Mouse (Mus musculus): ENCODE results near the gene Megf6.

Megf6 gene

DNA sequence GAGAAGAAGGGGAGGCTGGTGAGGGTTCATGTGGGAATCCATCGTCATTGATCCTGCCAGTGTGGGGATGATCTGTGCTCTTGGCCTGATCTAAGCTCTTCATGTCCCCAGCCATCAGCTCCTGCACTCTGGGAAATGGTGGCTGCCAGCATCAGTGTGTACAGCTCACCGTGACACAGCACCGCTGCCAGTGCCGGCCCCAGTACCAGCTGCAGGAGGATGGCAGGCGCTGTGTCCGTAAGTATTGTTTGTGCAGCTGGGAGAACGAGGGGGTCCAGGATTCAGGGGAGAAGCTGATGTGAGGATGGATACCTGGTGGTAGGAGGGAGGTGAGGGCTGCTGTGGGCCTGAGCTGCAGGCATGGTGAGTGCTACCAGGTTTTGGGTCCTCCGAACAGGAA, 78.8 kb downstream of the Megf6 start:
- no peak for DNase-seq (ENCODE audit: low spot score in 2 of 2)

DNA sequence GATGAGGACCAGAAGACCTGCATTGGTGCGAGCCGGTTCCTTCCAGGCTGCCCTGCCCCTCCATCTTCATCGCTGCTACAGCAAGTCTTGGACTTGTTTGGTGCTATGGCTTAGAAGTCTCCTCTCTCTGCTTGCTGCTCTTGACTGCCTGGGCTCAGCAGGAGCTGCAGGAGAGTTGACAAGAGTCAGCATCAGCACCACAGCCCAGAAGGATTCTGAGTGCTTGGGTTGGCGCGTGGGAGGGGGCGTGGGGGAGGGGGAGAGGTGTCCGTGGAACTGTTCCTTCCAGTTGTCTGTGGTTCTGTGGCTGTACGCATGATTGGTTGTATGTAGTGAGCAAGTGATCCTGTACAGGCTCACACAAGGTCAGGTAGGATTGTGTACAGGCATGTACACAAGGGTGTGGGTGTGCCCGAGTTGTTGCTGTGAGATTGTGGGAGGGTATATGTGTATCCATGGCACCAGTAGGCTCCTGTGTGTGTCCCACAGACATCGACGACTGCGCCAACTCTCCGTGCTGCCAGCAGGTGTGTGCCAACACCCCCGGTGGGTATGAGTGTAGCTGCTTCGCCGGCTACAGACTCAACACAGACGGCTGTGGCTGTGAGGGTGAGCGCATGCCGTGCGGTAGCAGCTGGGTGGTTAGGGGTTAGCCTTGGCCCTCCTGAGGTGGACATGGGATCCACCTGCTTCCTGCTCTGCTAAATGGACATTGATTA, 82.2 kb downstream of the Megf6 start:
- no peak for DNase-seq (ENCODE audit: low spot score in 2 of 2)

DNA sequence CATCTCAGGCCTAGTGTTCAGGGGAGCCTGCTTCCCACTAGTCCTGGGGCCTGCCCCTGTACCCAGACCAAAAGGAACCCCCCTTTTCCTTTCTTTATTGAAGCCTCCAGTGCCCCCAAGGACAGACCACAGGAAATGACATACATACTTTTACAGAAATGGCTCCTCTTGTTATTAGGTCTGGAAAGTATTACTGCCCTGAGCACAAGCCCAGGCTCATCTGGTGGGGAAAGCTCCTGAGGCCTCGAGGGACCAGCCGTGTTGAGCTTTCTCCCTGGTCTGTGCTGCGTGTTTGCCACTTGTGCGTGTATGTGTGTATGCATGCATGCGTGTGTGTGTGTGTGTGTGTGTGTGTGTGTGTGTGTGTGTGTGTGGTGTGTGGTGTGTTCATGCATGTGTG, 90.2 kb downstream of the Megf6 start:
- no peak for DNase-seq (ENCODE audit: low spot score in 2 of 2)

DNA sequence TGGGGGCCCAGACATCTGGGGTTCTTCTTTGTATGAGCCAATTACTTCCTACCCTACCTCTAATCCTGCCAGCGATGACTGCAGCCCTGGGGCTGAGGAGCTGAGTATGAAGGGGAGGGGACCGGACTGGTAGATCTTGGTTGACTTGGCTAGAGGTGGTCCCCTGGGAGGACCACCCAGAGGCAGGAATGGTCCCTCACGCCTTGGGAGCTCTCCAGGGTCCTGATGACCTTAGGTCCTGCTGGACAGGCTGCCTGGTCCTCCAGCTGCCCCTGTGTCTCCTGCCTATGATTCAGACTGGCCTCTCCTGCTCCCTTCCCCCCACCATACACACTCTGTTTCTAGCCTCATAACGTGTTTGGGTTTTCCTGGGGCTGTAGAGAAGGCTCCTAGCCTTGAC, 91.5 kb downstream of the Megf6 start:
- DNase-seq (ENCODE audit: low spot score in 2 of 2) = no peak

DNA sequence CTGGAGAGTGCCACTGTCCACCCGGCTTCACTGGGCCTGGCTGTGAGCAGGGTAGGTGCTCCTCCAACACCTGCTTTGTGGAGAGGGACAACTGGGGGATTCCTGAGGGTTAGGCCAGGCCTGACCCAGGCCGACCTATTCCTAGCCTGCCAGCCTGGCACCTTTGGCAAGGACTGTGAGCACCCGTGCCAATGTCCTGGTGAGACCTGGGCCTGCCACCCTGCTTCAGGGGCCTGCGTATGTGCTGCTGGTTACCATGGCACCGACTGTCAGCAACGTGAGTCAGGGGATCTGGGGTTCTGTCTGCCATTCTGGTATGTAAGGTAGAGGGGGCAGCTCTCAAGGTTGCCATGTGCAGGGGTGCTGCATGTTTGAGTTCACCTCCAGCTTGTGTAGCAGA, 97.0 kb downstream of the Megf6 start:
- no peak for DNase-seq (ENCODE audit: low spot score in 2 of 2)

DNA sequence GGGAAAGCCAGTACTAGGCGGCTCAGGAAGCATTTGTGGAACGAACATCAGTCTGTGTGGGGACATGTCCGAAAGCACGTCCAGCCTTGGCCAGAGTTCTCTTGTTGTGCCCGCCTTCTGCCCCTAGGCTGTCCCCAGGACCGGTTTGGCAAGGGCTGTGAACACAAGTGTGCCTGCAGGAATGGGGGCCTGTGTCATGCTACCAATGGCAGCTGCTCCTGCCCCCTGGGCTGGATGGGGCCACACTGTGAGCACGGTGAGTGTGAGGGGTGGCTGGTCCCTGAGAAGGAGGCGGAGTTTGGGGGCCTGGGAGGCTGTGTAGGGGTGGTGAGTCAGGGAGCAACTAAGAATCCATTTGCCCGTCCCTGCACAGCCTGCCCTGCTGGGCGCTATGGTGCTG, 99.0 kb downstream of the Megf6 start:
- no peak for DNase-seq (ENCODE audit: low spot score in 2 of 2)

DNA sequence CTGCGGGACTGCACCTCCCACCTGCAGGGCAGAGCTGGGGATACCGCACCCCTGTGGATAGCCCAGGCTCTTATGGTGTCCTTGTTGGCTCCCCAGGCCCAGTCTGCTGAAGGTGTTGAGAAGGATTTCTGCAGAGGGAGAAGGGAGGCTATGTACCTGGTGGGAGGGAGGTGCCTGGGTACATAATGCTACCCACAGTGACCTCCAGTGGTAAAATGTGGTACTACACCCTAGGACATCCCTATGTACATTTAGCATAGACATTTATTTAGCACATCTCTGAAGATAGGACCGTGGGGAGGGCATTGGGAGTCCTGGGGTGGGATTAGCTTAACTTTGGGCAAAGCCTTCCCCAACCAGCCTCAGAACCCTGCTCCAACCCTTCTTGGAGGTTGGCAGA, 102.5 kb downstream of the Megf6 start:
- DNase-seq (ENCODE audit: low spot score in 2 of 2) = peak; percentile 24 to 47

DNA sequence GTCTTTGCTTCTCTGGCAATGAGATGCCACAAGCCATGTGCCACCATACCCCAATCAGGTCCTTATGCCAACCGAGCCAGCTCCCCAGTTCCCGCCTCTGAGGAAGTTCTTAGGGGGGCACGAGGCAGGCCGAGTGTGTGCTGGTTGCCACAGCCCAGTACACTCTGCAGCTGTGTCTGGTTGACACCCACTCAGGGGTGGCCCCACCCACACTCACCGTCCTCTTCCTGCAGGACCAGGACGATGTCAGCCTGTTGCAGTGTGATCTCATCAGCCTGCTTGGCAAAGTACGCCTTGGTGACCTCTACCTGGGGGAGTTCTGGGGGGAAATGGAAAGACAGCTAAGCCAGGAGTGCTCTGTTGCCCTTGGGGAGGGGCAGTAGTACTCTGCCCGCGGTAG, 109.0 kb downstream of the Megf6 start:
- DNase-seq (ENCODE audit: low spot score in 2 of 2) = no peak

DNA sequence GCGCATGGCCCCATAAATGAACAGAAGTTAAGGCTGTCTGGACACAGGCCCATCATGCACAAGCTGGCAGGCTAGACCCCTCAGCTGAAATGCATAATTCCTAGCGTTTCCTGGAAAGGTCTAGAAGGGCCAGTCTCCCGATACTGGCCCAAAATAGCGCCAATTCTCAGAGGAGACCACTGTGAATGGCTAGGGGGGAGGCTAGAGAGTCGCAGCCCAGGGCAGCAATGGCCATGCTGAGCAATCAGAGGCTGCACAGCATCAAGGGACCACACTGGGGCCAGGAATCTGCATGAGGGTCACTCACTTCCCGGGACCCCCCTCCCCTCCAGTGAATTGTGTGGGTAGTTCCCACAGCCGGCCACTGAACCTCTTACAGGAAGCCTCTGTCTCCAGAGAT, 113.1 kb downstream of the Megf6 start:
- DNase-seq (ENCODE audit: low spot score in 2 of 2) = peak; percentile 15 to 27

DNA sequence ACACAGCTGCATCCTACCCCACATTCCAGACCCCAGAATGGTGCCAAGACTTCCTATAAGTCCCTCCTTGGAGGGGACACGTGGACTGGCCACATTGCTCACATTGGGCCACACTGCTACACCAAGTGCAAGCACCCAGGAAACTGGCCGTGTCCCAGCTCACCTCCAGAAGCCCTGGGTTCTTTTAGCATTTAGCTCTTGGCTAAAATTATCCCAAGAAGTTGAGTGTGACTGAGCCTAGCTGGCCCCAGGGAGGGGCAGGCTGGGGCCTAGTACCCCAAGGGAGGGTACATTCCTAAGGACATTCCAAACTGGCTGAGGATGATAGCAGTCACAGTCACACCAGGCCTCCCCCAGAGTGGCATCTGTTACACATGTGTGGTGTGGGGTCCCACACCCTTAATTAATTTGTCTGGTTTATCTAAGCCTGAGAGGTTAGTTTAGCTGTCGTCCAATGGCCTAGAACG, 123.2 kb downstream of the Megf6 start:
- no peak for DNase-seq (ENCODE audit: low spot score in 2 of 2)

DNA sequence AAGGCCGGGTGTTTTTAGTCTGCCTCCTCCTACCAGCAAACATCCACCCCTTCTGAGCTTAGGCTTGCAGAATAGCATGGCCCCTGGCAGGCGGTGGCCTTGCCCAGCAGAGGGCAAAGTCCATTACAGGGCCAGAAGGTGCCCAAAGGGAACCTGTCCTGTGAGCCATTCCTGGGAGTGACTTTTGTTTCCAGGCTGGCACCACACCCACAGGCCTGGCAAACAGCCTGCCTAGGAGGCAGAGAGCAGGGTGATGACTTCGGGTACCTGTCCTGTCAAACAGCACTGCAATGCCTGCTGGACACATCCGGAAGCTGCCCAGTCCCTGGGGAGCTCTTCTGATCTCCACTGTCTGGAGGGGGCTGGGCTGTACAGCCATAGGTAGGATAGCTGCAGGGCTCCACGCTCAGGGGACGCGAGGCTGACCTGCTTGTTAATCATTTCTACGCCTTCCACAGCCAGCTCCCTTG, 123.8 kb downstream of the Megf6 start:
- no peak for DNase-seq (ENCODE audit: low spot score in 2 of 2)

DNA sequence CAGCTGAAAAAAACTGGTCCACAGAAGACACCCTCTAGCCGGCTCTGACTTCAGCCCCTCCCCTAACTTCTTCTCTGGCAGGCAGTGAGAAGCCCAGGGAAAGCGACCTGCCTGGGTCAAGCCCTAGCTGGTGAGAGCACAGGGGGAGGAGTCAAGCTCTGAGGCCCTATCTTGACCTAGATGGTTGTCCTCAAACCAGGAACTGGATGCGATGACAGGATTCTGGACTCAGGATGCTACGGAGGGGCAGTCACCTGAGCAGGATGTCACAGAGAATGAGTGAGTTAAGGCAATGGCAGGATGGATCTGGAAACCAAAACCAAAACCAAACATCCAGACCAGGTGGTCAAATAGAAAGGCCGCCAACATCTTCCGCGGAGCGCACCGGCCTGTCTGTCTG, 127.2 kb downstream of the Megf6 start:
- DNase-seq (ENCODE audit: low spot score in 2 of 2) = no peak

DNA sequence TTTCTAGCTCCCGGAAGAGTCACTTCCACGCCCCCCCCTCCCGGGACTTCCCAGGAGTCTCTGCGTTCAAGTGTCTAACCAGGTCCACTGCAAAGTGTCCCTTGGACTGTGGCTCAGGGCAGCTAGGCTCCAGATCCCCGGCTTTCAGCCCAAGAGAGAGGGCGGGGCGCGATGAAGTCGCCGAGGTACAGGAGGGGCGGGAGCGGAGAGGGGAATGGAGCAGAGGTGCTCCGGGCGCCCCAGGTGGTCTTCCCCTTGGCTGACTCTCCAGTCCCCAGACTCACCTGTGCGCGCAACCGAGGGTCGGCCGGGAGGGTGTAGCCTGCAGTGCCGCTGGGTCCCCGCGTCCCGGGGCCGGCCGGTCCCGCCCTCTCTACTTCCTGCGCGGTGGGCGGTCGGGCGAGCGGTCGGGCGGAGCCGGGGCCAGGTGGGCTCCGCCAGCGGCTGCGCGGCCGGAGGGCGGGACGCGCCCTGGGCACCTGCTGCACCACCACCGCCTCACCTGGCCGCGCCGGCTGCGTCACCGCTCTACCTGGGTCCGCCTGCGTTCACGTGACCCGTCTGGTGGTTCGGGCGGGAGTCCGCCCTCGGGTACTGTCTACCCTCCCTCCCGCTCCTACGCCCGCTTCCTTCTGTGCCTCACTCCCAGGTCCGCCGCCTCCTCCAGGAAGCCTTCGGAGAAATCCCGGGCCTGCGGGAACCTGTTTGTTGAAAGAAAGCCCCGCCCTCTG, 129.2 kb downstream of the Megf6 start:
- no peak for DNase-seq (ENCODE audit: low spot score in 2 of 2)

DNA sequence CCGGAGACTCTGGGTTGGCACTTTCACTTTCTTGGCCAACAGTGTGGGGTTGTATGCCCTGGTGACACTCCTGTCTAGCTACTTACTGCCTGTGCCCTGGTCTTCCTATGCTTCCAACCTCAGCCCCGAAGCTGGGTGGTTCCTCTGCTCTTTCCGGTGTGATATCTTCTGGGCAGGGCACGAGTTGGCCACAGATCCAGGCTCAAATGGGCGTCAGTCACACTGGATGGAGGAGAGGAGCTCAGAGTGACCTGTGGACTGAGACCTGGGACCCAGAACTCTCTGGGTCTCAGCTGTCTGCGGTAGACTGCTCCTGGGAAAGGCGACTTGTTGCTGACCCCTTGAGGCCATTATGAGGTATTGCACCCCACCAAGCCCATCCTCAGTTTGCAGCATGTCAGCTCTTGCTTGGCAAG, 130.9 kb downstream of the Megf6 start, which contains the start of gene Arhgef16:
Gene Arhgef16, minus strand, starts transcription at position 211 of the 416 bp plus-strand sequence.
- peak; percentile 36 to 60 for DNase-seq (ENCODE audit: low spot score in 2 of 2)

DNA sequence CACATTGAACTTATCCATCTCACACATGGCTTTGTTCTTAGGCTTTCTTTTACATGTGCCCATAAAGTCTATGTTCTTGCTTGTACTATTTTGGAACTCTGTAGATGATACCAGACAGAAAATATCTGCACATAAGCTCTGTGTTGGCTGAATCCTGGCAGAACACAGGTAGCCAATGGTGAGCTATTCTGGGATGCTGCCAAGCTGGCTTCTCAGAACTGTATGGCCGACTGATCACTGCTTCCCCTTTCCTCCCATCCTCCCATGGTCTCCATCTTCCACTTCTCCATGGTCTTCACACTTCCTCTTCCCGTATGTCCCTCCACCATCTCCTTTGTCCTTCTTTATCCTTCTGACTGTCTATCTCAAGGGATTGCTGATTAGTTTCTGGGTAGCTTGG, 138.6 kb downstream of the Megf6 start:
- DNase-seq (ENCODE audit: low spot score in 2 of 2) = no peak

DNA sequence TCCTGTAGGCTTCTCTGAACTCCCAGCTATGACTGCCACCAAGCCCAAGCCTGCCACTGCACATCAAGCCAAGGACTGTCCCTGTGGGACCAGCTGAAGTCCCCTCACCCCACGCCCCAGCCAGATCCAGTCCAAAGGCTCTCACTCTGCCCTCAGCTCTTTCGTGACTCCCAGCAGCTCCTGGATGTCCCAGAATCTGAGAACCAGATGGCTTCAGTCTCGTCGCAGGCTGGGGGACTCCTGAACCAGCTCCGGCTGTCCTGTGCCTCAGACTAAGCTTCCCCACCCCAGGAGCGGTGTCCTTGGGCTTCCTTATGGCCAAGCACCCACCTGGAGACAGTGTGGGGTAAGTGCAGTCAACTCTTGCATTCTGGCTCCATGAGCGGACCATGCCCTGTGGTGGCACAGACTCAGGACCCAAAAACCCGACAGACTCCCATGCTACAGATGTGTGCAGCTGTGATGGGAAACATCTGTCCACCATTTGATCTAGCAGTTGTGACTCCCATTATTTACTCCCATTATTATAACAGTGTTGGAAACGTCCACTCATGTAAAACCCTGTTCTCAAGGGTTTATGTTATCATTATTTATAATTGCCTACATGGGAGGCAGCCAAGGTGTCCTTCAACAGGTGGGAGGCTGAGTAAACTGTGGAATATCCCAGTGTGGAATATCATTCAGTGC, 140.2 kb downstream of the Megf6 start:
- DNase-seq (ENCODE audit: low spot score in 2 of 2) = no peak

DNA sequence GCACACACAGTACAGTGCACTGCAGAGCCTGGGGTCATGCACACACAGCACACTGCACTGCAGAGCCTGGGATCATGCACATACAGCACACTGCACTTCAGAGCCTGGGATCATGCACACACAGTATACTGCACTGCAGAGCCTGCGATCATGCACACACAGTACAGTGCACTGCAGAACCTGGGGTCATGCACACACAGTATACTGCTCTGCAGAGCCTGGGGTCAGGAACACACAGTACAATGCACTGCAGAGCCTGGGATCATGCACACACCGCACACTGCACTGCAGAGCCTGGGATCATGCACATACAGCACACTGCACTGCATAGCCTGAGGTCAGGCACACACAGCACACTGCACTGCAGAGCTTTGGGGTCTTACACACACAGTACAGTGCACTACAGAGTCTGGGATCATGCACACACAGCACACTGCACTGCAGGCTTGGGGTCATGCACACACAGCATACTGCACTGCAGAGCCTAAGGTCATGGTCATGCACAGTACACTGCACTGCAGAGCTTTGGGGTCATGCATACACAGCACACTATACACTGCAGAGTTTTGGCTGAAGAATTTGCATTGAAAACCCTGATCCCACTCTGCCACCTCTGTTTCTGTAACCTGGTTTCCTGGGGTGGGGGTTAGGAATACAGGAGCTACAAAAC, 141.7 kb downstream of the Megf6 start:
- DNase-seq (ENCODE audit: low spot score in 2 of 2) = no peak

DNA sequence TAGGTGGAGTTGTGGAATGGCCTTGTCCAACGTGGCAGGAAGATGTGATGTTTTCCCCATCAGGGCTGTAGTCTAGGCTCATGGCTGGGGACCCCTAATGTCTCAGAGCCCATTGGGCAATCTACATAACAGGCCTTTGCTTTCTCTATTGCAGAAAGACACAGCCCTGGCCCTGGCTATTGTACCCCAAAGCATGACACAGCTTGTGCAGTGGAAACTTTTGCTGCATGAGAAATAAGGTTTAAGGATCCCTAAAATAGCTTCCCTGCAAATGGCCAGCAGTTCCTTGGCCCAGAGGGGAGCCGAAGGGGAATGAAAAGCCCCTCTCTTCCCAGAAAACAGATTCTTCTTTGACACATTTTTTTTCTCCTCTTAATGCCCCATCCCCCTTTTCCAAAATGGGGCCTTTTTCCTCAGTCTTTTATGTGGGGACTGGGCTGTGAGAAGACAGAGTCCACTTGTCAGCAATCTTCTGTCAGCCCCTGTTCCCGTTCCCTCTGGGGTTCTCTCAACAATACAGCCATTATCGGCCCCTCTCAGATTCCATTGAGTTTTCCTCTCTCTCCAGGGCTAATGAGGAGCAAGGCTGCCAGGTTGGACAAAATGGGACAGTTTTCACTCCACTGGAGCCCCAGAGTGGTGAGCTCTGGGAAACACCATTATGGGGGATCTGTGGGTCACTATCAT, 142.5 kb downstream of the Megf6 start:
- DNase-seq (ENCODE audit: low spot score in 2 of 2) = no peak

DNA sequence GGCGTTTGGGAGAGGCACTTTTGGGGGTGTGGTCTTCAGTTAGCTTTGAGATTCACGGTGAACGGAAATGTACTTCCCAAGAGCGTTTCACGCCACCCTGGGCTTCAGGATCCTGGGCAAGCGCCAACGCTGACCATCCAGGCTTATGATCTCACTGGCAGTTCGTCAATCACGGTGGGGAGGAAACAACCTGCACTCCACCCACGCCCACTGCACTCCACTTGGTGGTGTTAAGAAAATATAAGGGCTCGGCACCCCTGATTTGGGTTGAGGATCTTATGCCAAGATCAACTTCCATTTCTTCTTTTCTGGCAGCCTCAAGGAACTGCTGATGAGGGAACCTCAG, 143.1 kb downstream of the Megf6 start:
- no peak for DNase-seq (ENCODE audit: low spot score in 2 of 2)
